Mouse (Mus musculus) bone marrow macrophage, adult 2 months (primary cell): ENCODE measurements around the gene Qtrt2.

ENCODE experiments used
- CTCF ChIP-seq: IDR thresholded peaks from 2 replicates; pipeline ENCODE4 v1.5.1; 2012; ENCODE audit warnings: low read depth, mild to moderate bottlenecking, low read length, moderate library complexity
- POLR2A ChIP-seq: IDR thresholded peaks from 2 replicates; pipeline ENCODE4 v1.6.1; 2012; ENCODE audit warnings: mild to moderate bottlenecking, low read depth, low read length, borderline replicate concordance

GRCm38 (mm10) chr16:43814644-43815043 lies 112.0 kb downstream of the Qtrt2 start:
- TF ChIP-seq CTCF (no peak), POLR2A (no peak)
